Mouse (Mus musculus): Measurements from ENCODE around the gene Rsbn1. TPM values are rescaled to one million over a fixed set of nuclear protein-coding genes. Genes with fewer than 3 reads are reported as not detected.

Gene Rsbn1
- polyA plus RNA-seq, 1 experiment from 2014 or later: 4.2 TPM

DNA sequence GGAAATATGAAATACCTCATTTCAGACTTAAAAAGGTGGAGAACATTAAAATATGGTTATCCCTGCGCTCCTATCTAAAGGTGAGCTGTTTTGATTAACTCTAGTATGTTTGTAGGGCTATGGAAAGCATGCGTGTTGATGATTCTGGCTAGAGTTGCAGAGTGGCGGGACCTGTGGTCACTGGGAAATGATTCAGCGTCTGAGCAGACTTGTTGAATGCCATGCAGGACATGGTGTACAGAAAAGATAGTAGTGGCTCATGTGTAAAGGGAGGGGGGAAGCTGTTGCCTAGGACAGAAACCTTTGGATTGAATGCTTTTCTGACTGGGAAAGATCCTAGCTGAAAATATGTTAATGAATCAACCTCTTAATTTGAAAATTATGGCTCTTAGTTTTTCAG lies 84.8 kb downstream of the Rsbn1 start:
- DNase-seq: no peak
- Histone ChIP-seq H3K4me3 (replicated peaks) (no peak overlapping the region), H3K4me2 (no peak overlapping the region), H3K9ac (no peak overlapping the region), H3K4me1 (replicated peaks) (no peaks in the 10 kb centered on the region), H3K27me3 (no peaks in the 10 kb centered on the region), H3K27ac (no peak overlapping the region), H3K9me3 (replicated peaks) (no peaks in the 10 kb centered on the region), H3K36me3 (peaks cover 35% of the 10 kb centered on the region)
- 46% methylated on average over 4 of the region's 4 CpGs for WGBS (ENCODE audit: insufficient replicate concordance)
- no peak for ATAC-seq (ENCODE audit: low read depth)

GRCm38 (mm10) chr3:104006896-104007466 lies 93.1 kb downstream of the Rsbn1 start:
- Histone ChIP-seq H3K36me3 (peaks cover 31% of the 10 kb centered on the region), H3K4me3 (replicated peaks) (no peak overlapping the region), H3K9me3 (replicated peaks) (no peaks in the 10 kb centered on the region), H3K4me1 (replicated peaks) (no peaks in the 10 kb centered on the region), H3K9ac (no peak overlapping the region), H3K4me2 (no peak overlapping the region), H3K27me3 (no peaks in the 10 kb centered on the region), H3K27ac (no peak overlapping the region)
- DNase-seq (no peak), ATAC-seq (ENCODE audit: low read depth) (no peak)
- WGBS (ENCODE audit: insufficient replicate concordance): 87% methylated on average over 8 of the region's 8 CpGs

DNA sequence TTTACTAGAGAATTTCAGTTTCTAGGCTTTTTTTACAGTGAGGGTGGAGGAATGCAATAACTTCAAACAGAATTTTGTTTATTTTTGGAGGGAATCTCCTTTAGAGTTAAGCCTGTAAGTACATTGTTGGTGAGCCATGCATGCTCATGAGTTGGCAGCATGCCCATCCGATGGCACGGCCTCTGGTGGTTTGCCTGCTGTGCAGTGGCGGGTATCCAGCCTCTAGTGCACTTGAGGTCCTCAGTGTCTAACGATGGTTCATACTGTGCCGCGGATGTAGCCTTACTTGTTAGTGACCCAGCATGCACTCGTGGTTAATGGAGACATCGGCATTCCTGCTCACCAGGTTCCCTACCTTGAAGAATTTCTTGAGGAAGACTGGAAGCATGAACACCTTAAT lies 93.6 kb downstream of the Rsbn1 start:
- Histone ChIP-seq H3K4me3 (replicated peaks) (no peak overlapping the region), H3K4me1 (replicated peaks) (no peaks in the 10 kb centered on the region), H3K9me3 (replicated peaks) (no peaks in the 10 kb centered on the region), H3K27ac (no peak overlapping the region), H3K4me2 (no peak overlapping the region), H3K36me3 (peaks cover 31% of the 10 kb centered on the region), H3K27me3 (no peaks in the 10 kb centered on the region), H3K9ac (no peak overlapping the region)
- WGBS (ENCODE audit: insufficient replicate concordance): 81% methylated on average over 8 of the region's 8 CpGs
- ATAC-seq (ENCODE audit: low read depth) (no peak), DNase-seq (no peak)

GRCm38 (mm10) chr3:104009924-104010662 lies 96.2 kb downstream of the Rsbn1 start:
- Histone ChIP-seq H3K4me1 (replicated peaks) (no peaks in the 10 kb centered on the region), H3K9me3 (replicated peaks) (no peaks in the 10 kb centered on the region), H3K9ac (no peak overlapping the region), H3K4me3 (replicated peaks) (no peak overlapping the region), H3K36me3 (peaks cover 27% of the 10 kb centered on the region), H3K27ac (no peak overlapping the region), H3K4me2 (no peak overlapping the region), H3K27me3 (no peaks in the 10 kb centered on the region)
- DNase-seq: no peak
- WGBS (ENCODE audit: insufficient replicate concordance): 70% methylated on average over 5 of the region's 5 CpGs
- ATAC-seq (ENCODE audit: low read depth): no peak

DNA sequence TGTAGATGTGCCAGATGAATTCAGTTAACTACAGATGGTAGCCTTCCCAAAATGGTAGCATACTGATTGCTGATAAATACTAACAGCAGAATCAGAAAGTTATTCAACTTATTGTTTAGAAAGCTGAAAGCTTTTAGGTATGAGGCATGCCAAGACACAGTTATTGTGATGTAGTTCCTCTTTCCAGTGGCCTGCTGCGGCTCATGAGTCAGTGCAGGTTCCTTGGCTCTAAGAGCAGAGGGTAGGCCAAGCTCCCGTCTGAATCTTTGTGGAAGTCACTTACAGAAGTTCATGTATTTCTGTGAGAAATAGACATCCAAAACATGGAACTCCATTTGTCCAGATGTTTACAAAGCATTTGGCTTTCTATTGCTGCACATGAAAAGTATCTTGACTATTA lies 98.1 kb downstream of the Rsbn1 start:
- no peak for ATAC-seq (ENCODE audit: low read depth)
- H3K27ac ChIP-seq: no peak overlapping the region
- no peak for DNase-seq
- peaks cover 19% of the 10 kb centered on the region for H3K36me3 ChIP-seq
- WGBS (ENCODE audit: insufficient replicate concordance): 52% methylated on average over 2 of the region's 2 CpGs
- no peaks in the 10 kb centered on the region for H3K4me1 ChIP-seq (replicated peaks)
- H3K9me3 ChIP-seq (replicated peaks): no peaks in the 10 kb centered on the region
- no peaks in the 10 kb centered on the region for H3K27me3 ChIP-seq
- H3K4me3 ChIP-seq (replicated peaks): no peak overlapping the region
- H3K9ac ChIP-seq: no peak overlapping the region
- no peak overlapping the region for H3K4me2 ChIP-seq

Other genes with a start within 250 kb of the Rsbn1 start
- gene Olfml3, start 176.1 kb upstream of the Rsbn1 start, polyA plus RNA-seq (2015; fragmentation: Nextera tagmentation; extraction: Ambion mirVana): 2.7 and 2.8 TPM in 2 replicates
- gene Gm10964, start 174.8 kb upstream of the Rsbn1 start, polyA plus RNA-seq (2015; fragmentation: Nextera tagmentation; extraction: Ambion mirVana): not detected in 2 replicates
- 12.8 and 14.2 TPM in 2 replicates for gene Hipk1, start 122.6 kb upstream of the Rsbn1 start, polyA plus RNA-seq (2015; fragmentation: Nextera tagmentation; extraction: Ambion mirVana)
- gene Dclre1b, start 104.7 kb upstream of the Rsbn1 start, polyA plus RNA-seq (2015; fragmentation: Nextera tagmentation; extraction: Ambion mirVana): 30.3 and 33.0 TPM in 2 replicates
- gene Ap4b1, start 104.6 kb upstream of the Rsbn1 start, polyA plus RNA-seq (2015; fragmentation: Nextera tagmentation; extraction: Ambion mirVana): 13.2 and 15.1 TPM in 2 replicates
- gene Gm43064, start 104.5 kb upstream of the Rsbn1 start, polyA plus RNA-seq (2015; fragmentation: Nextera tagmentation; extraction: Ambion mirVana): 0.42 and 0.67 TPM in 2 replicates
- gene Bcl2l15, start 81.5 kb upstream of the Rsbn1 start, polyA plus RNA-seq (2015; fragmentation: Nextera tagmentation; extraction: Ambion mirVana): 1.9 and 2.1 TPM in 2 replicates
- 2.0 and 2.2 TPM in 2 replicates for gene Ptpn22, start 54.3 kb upstream of the Rsbn1 start, polyA plus RNA-seq (2015; fragmentation: Nextera tagmentation; extraction: Ambion mirVana)
- gene Phtf1, start 54.0 kb downstream of the Rsbn1 start, polyA plus RNA-seq (2015; fragmentation: Nextera tagmentation; extraction: Ambion mirVana): 6.7 and 6.8 TPM in 2 replicates